Mouse (Mus musculus): Measurements from ENCODE around the gene Prcp. TPM values are rescaled to one million over a fixed set of nuclear protein-coding genes. Genes with fewer than 3 reads are reported as not detected.
"Not testable (repeated sequence)": the region's sequence is repeated elsewhere in the genome, so short reads cannot be mapped to it uniquely, and the experiment has no call there.

Prcp gene
- polyA plus RNA-seq, 1 experiment, result 21.0 TPM

DNA sequence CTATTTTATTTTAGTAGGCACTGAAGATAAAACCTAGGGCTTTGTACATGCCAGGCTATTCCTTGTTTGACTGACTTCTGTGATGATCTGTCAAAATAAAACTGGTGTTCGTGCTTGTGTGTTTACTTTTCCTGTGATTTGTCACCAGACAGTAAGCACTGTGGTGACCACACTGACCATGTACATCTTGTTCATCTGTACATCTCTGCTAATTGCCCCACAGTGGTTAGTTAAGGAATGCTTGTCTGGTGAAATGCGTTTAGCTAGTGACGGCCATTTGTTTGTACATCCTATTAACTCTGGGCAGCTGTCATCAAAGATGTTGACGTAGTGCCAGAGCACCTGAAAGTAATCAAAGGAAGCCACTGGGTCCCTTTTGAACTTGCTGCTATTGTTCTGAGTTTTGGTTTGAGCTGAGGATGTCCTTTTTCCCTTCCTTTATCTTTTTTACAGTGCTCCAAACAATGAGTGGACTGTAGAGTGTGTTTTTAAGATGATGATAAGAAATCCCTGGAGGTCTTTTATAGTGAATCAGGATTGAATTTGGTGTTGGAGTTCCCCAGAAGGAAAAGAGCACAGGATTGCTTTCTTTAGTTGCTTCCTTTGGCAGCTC, 16.5 kb downstream of the Prcp start:
- DNase-seq (ENCODE audit: low spot score), result no peak

DNA sequence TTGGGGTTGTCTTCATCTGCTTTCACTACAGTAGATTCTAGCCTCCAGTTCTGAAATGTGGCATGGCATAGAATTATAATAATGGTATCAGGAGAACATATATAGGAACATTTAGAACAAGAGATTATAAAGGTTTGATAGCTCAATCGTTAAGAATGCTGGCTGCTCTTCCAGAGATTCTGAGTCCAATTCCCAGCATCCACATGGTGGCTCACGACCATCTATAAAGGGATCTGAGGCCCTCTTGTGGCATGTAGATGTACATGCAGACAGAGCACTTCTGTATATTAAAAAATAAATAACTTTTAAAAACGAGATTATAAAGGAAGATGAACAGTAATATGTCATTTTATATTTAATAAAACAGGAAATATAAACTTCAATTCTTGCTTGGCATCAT, 19.2 kb downstream of the Prcp start:
- DNase-seq (ENCODE audit: low spot score), result no peak

DNA sequence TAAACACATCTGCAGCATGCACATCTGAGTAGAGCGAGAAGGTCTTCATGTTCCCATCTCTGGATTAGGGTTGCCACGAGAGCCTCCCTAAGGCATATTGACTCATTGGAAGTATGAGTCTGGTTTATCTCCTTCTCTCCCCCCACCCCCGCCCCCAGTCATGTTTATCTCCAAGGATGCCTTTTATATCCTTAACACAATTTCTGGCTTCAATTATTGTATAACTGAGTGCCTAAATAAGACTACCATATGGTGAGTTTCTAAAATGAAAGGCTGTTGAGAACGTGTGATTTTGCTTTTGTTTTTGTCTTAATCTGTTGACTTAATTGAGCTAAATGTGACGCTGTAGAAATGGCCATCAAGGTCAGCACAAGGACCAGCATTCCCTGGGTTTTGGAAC, 21.8 kb downstream of the Prcp start:
- DNase-seq (ENCODE audit: low spot score), result no peak

DNA sequence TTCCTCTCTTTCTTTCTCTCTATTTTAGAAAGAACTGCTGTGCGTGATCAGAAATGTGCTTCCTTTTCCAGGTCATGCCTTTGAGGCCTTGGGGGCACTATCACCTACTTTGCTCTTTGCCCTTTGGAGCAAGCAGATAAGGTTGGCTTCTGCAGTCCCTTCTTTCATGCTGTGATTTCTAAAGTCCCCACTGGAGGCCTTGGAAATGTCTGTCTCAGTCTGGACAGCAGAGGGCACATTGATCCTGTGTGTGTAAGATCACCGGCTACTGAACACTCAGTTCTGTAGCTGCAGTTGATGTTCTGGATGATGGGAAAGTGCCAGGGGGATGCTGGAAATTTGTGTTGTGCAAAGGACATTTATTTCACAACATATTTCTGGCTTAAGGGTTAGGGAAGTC, 22.8 kb downstream of the Prcp start:
- no peak for DNase-seq (ENCODE audit: low spot score)

DNA sequence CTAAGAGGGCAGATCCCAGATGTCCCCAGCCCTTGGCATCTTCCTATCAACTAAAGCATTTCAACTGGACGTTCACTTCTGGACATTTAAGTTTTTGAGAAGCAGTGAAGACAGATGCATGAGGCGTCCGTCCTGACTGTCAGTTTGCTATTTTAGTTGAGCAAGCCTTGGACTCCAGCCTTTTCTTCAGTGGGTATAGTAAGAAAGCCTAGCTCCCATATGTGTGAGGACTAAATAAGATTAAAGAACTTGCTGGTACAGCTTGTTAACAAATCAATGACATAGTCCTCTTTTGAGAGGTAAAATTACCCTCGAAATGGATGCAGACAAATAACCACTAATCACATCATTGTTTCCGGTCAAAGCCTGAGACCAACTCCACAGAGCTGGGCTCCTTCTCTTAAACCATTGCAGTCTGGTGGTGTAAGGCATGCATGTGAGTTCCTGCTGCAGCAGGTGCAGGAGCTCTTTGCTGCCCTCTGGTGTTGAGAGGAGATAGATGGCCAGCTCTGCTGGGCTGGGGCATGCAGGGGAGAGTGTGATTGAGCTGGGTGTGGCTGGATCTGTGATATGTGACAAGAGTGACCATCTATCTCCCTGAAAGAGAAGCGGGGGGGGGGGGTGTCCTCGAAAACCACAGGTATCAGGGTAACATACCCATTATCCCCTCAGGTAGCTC, 29.2 kb downstream of the Prcp start:
- DNase-seq (ENCODE audit: low spot score), result peak; percentile 29

DNA sequence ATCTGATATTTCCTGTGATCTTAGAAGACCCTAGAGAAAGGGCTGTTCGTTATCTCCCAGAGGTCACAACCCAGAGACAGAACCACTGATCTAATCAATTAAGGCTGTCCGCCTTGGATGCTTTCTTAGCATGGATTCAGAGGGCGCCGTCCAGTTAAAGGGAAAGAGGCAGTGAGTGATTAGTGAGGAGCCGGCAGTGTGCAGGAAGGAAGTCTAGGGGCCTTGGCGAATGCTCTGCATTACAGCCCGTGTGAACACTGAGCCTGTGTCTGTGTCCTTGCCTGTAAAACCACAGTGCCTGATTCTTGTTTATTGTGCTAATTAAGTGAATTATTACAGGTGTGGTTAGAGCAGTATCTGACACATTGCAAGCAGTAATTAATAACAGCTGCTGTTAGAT, 30.0 kb downstream of the Prcp start:
- DNase-seq (ENCODE audit: low spot score), result not testable (repeated sequence)

DNA sequence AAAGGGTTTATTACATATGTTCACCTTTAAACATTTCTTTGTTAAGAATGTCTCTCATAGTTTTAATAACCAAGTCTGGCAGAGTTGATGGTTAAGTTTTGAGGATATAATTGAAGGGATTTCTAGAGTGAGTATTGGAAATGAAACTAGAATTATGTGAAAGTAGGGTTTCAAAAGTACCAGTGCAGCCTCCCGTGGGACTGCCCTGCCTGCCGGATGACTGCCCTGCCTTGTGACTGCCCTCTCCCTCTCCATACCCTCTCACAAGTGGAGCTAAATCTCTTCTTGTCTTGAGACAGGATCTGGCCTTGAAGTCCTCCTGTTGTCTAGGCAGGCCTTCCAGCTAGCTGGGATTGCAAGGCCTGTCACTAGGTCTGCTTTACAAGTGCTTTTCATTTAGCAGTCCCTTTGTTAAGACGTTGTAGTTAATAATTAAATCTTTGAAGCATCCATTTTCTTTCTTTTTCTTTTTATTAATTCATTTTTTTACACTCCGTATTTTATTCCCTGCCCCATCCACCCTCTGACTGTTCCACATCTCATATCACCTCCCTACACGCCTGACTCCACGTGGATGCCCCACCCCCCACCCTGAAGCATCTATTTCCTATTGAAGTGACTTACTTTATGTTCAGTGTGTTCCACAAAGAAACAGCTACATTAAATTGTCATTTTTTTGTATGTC, 46.0 kb downstream of the Prcp start:
- DNase-seq (ENCODE audit: low spot score), result no peak

DNA sequence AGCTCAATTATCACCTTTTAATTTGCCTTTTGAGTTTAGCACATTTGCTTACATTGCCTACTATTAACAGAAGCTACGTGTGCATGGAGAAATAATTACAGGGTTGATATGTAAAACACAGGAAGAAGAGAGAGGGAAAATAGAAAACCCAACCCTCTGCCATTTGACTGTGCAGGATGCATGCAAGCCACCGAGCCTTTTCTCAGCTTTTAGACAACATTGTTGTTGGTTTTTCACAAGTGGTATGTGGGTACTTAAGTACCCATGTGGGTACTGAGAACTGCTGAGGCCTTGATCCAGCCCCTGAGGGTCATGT, 46.5 kb downstream of the Prcp start:
- DNase-seq (ENCODE audit: low spot score), result no peak

DNA sequence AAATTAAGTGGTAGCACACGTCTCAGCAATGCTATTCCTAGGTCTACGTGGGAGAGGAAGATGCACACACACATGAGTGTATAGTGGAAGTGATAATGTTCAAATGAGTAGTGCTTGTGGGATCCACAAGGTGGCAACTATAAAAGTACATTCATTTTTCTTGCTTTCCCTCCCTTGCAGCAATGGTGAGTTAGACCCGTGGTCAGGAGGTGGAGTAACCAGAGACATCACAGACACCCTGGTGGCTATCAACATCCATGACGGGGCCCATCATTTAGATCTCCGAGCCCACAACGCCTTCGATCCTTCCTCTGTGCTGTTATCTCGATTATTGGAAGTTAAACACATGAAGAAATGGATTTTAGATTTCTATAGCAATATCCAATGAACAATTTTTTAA, 58.5 kb downstream of the Prcp start:
- DNase-seq (ENCODE audit: low spot score), result no peak

DNA sequence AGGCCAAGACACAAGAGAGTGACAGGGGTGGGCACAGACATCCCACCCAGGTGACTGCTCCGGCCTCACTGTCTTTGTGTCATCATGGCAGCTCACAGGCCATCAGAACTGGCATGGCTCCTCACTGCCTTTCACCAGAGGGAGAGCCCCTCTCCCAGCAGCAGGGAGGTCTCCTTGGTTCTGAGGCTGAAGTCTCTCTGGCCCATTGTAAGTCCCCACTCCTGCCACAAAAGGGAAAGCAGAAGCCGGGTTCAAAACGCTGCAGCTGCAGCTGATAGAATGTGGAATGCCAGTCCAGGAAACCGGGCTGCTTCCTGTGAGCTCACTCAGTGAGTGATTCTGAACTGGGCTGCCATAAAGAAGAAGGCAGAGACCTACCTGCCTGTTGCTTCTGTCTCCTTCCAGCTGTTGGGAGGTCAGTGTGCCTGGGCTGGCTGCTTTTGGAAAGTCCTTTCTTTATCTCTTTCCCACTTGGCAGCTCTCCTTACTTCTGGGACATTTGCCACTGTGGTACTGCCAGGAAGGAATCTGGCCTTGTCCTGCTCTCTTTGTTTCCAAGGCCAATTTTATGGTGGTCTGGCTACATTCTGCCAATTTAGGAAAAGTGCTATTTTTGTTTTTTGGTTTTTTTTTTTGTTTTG, 59.2 kb downstream of the Prcp start:
- DNase-seq (ENCODE audit: low spot score), result not testable (repeated sequence)

DNA sequence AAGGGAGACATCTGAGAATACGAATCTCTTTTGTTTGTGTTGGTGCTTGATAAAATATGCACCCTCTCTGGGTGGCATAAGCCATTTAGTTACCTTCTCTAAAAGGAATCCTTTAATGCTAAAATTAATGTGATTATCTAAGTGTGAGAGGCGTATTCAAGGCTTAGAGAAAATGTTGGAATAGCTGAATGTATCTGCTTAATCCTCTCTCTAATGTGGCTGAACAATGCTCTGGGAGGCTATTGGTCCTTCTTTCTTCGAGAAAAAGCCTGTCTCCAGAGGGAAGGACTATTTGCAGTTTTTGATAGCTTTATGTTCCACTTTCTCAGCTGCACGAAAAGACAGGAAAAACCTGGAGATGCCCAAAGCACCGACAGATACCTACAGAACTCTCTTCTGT, 62.5 kb downstream of the Prcp start:
- DNase-seq (ENCODE audit: low spot score), result no peak

DNA sequence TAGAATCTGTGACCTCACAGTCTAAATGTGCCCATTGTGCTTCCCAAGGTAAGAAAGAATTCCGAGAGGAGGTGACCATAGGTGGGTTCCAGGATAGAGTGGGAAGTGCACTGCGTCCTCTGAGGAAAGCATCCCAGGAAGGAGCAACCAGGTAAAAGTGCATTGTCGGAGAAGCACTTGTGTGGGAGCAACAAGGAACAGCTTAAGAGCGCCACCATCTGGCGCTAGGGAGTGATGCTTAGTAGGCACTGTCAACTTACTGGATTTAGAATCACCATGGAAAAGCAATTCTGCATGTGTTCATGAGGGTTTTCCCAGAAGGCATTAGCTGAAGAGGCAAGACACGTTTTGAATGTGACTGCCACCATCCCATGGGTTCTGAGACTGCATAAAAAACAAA, 63.7 kb downstream of the Prcp start:
- no peak for DNase-seq (ENCODE audit: low spot score)

DNA sequence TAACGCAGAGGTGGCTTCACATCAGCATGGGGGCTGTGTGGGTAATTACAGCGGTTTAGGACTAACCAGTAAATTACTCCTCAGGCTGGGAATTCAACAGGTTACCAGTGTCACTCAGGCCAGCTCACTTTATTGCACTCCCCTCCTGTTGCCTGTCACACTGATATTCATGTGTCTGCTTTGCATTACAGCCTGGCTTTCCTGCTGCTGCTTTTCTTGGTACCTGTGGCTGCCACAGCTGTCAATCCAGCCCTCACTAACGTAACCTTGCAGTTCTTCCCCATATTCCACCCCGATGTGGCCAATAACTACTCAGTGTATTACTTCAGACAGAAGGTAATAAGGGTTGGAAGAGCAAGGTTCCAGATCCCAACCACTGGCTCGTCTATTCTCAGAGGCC, 65.5 kb downstream of the Prcp start:
- DNase-seq (ENCODE audit: low spot score), result no peak

DNA sequence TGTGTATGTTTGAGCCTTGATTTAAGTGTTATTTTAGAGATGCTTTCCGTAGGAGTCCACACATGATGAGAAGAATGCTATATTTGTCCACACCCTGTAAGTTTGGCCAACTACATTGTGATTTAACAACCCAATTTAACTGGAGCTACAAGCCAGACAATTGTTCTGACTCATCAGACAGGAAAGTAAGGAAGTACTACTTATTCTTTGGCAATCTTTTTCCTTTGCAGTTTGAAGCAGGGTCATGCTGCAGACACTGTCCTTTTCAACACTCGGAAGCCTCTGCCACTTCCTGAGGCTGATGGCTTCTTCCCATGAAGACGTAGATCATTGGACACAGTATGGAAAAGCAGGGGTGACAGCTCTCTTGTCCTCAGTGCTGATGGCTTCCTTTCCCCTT, 76.5 kb downstream of the Prcp start:
- DNase-seq (ENCODE audit: low spot score), result no peak

DNA sequence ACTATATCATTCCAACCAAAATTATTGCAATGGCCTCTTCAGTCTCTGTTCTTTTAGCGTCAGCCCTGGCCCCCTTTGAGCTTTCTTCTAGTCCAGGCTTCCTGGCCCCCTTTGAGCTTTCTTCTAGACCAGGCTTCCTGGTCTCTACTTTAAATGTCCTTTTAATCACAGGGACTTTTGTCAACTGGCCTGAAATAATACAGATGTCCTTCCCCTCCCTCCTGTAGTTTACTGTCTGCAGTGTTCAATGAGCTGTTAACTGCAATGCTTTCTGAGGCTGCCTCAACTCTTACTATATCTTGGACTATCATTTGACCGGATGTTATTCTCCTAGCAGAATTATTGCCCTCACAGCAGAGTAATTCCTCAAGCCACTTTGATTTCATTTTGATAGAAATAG, 77.9 kb downstream of the Prcp start:
- DNase-seq (ENCODE audit: low spot score), result no peak

DNA sequence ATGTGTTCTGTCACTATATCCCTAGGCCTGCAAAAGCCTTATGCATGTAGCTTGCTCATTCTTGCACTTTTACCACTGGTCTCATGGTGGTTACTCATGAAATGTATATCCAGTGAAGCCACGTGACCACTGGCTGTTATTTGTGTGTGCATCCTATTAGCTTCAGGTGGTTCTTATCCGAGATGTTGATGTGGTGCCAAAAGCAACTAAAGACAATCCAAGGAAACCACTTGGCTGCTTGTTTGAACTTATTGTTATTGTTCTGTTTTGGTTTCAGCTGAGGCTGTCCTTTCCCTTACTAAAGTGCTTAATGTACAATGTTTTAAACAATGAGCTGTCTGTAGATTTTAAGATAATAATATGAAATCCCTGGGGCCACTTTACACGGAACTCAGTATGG, 85.5 kb downstream of the Prcp start:
- DNase-seq (ENCODE audit: low spot score), result no peak

DNA sequence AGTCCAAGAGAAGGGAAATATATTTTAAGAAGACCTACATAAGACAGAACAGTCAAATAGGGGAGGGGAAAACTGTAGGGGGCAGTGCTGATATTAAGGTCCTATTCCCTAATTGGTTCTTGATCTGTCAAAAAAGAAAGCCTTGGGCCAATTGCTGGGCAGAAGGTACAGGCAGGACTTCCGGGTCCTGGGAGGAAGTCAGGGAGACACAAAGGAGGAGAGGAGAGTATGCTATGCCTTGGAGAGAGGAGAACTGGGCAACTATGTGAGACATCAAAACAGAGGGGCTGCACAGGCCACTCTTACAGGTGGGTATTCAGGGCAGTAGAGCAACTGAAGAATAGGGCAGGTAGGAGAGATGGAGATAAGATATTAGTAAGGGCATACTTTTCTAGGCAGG, 87.6 kb downstream of the Prcp start:
- no peak for DNase-seq (ENCODE audit: low spot score)

DNA sequence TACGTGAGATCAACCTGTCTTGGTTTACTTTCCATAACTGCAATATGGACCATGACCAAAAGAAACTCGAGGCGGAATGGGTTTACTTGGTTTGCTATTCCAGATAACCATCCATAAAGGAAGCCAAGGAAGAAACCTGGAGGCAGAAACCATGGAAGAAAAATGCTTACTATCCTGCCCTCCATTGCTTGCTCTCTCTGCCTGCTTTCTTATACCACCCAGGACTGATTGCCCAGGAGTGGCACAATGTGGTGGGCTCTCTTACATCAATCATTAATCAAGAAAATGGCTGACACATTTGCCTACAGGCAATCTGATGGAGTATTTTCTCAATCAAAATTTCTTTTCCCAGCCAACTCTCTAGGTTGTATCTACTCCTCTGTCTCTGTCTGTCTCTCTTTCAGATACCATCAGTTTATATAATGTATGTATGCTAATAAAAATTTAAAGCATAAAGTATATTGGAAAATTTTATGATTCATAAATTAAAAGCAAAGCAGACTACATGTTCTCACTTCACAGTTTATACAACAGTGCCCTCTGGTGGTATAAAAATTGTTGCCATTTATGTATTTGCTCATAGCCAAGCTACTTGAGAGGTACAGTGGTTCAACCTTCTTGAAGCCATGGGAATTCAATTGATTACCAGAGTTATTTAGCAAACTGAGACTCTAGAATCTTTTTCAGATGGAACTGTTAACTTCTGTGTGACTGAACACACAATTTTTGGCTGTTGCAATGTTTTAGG, 90.7 kb downstream of the Prcp start:
- DNase-seq (ENCODE audit: low spot score), result no peak

DNA sequence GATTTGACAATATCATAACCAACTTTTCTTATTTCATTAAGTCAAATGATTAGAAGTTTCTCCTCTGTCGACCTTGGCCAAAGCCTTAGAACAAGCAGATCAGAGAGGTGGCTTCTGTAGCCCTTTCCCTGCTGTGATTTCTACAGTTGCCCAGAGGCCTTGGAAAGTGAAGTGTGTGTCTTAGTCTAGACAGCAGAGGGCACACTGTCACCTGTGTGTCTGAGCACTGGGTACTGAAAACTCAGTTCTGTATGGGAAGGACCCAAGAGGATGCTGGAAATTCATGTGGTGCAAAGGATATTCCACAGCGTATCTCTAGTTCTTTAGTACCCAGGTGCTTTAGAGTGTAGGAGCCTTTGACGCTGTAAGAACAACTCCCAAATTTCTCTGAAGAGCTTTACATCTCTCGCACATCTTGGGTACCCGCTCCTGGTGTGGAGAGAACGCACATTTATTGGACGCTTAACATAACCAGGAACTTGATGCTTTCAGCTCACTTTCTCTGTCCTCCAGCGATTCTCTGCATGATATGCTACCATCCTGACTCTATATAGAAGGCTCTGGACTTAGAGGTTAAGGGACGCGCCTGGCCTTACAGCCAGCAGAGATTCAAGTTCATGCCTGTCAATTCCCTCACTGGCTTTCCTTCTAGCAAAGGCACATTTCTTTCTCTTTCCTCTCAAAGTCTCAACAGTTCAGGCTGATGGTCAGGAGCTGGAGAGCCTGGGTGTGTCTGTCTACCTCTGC, 93.3 kb downstream of the Prcp start:
- no peak for DNase-seq (ENCODE audit: low spot score)

DNA sequence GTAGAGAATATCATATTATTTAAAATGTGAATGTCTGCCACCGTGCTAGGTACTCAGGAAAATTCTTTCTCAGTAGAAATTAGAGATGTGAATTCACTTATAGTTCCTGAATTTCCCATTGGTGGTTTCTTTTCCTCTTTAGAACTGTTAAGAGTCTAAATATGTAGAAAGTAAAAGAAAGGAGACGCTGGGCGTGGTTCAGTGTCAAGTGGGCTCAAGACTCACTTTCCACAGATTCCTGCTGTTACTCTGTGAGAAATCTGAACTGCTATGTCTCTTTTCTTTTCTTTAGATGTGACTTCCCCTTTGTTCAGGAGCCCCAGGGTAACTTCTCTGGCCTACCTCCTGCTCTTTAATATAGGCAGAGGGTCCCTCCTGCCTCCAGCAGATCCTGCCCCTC, 103.2 kb downstream of the Prcp start:
- no peak for DNase-seq (ENCODE audit: low spot score)

DNA sequence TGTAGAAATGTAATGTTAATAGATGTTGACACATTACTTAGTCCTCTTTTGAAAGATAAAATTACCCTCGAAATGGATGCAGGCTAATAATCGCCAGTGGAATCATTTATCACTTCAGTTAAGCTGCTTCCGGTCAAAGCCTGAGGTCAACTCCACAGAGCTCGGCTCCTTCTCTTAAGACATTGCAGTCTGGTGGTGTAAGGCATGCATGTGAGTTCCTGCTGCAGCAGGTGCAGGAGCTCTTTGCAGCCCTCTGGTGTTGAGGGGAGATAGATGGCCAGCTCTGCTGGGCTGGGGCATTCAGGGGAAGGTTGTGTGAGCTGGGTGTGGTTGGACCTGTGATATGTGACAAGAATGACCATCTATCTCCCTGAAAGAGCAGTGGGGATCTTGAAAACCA, 104.0 kb downstream of the Prcp start:
- DNase-seq (ENCODE audit: low spot score), result no peak

DNA sequence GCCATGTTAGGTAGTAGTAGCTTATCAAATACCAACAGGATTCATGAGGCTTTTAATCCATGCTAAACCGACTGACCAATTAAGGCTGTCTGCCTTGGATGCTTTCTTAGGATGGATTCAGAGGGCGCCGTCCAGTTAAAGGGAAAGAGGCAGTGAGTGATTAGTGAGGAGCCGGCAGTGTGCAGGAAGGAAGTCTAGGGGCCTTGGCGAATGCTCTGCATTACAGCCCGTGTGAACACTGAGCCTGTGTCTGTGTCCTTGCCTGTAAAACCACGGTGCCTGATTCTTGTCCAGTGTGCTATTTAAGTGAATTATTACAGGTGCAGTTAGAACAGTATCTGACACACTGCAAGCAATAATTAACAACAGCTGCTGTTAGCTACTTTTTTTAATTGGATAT, 104.5 kb downstream of the Prcp start:
- not testable (repeated sequence) for DNase-seq (ENCODE audit: low spot score)
